Mouse (Mus musculus) heart, embryonic 12.5 days (tissue): ENCODE data around the gene Rbbp9. TPM values are rescaled to one million over a fixed set of nuclear protein-coding genes. Genes with fewer than 3 reads are reported as not detected.

Experiments used
- ATAC-seq: fragments of 200-750 bp; cut with Nextera tagmentation; 2 replicates; pipeline ENCODE4 v1.8.0; 2017; ENCODE audit warnings: moderate TSS enrichment, moderate library complexity; ENCODE audit not compliant: insufficient number of reproducible peaks, low FRiP score
- H3K27ac ChIP-seq: fragments of 300-500 bp; sonication (generic); 2 replicates; pipeline ENCODE4 v1.5.1; 2016; ENCODE audit warnings: mild to moderate bottlenecking, moderate library complexity; ENCODE audit not compliant: poor library complexity, severe bottlenecking
- H3K27me3 ChIP-seq: fragments of 300-500 bp; sonication (generic); replicated peaks from 2 replicates; pipeline ENCODE4 v1.6.1; 2016; ENCODE audit warnings: mild to moderate bottlenecking, moderate library complexity
- H3K36me3 ChIP-seq: fragments of 300-500 bp; sonication (generic); 2 replicates; pipeline ENCODE4 v1.6.1; 2016; ENCODE audit warnings: mild to moderate bottlenecking, moderate library complexity
- H3K4me1 ChIP-seq: fragments of 300-500 bp; sonication (generic); replicated peaks from 2 replicates; pipeline ENCODE4 v1.6.1; 2016; ENCODE audit warnings: mild to moderate bottlenecking
- H3K4me2 ChIP-seq: fragments of 300-500 bp; sonication (generic); 2 replicates; pipeline ENCODE4 v1.6.1; 2016; ENCODE audit warnings: mild to moderate bottlenecking, moderate library complexity
- H3K4me3 ChIP-seq: fragments of 300-500 bp; sonication (generic); 2 replicates; pipeline ENCODE4 v1.5.1; 2016; ENCODE audit warnings: mild to moderate bottlenecking
- H3K9ac ChIP-seq: fragments of 300-500 bp; sonication (generic); 2 replicates; pipeline ENCODE4 v1.6.1; 2016; ENCODE audit warnings: mild to moderate bottlenecking, moderate library complexity
- H3K9me3 ChIP-seq: fragments of 300-500 bp; sonication (generic); replicated peaks from 2 replicates; pipeline ENCODE4 v1.6.1; 2016; ENCODE audit warnings: mild to moderate bottlenecking, moderate library complexity
- WGBS: fragments of 180-500 bp; shearing (Covaris S2); methylation state at CpG from one replicate; pipeline ENCODE4 v1.1.7; 2016; 5-methylcytosine and 5-hydroxymethylcytosine counted together
- polyA plus RNA-seq: library from polyadenylated mRNA; unstranded; fragments of >200 nt; fragmentation: Nextera tagmentation; extraction: Ambion mirVana; gene quantifications from 2 replicates; pipeline ENCODE4 v1.2.1, GENCODE M21; 2016

Gene Rbbp9
- polyA plus RNA-seq, 1 experiment from 2014 or later: 35.8 TPM

DNA sequence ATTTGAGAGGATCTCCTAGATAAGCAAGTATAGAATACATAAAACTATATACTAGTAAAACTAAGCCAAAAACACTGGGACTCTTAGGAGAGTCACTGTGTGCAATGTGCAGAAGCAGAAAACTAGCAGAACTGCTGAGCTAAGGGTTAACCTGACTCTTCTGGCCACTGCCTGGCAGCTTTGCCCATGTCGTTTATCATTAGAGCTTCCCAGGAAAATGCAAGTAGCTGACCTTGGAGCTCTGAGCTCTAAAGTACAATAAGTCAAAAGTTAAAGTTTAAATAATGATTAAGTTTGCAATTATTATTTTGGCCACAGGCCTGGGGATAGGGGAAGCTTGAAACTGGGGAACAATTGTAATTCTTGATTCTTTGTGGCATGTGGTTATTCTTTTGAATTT, 5.2 kb downstream of the Rbbp9 start:
- no peaks in the 10 kb centered on the region for H3K9me3 ChIP-seq
- no peaks in the 10 kb centered on the region for H3K27me3 ChIP-seq
- H3K4me3 ChIP-seq: no peak overlapping the region
- no peak overlapping the region for H3K27ac ChIP-seq
- peaks cover 19% of the 10 kb centered on the region; the same call in 1 of the 2 replicates for H3K4me1 ChIP-seq
- peaks cover 53% of the 10 kb centered on the region for H3K36me3 ChIP-seq
- no peak overlapping the region for H3K4me2 ChIP-seq
- H3K9ac ChIP-seq: no peak overlapping the region
- WGBS: 38% methylated on average over 1 of the region's 1 CpGs
- ATAC-seq: no peak

DNA sequence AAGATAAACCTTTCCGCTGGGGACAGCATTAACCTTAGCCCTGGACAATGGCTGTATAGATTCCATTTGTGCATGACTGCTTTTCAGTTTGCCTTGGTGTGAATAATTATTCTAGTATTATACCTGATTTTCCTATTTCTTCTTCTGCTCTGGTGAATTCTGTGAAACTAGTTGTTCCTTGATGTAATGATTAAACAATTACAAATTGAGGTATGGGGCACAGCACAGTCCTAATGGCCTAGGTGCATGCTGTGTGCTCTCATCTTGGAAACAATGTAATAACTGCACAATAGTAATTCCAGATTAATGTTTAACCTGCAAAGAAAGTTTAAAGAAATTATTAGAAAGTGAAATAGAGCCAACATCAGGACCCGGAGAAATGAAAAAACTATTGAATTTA, 5.6 kb downstream of the Rbbp9 start:
- H3K4me3 ChIP-seq: no peak overlapping the region
- H3K27me3 ChIP-seq: no peaks in the 10 kb centered on the region
- no peak overlapping the region for H3K9ac ChIP-seq
- no peak overlapping the region for H3K4me2 ChIP-seq
- peaks cover 57% of the 10 kb centered on the region for H3K36me3 ChIP-seq
- no peaks in the 10 kb centered on the region for H3K9me3 ChIP-seq
- peaks cover 19% of the 10 kb centered on the region; the same call in 1 of the 2 replicates for H3K4me1 ChIP-seq
- 83% methylated on average over 2 of the region's 2 CpGs for WGBS
- H3K27ac ChIP-seq: no peak overlapping the region
- ATAC-seq: no peak

DNA sequence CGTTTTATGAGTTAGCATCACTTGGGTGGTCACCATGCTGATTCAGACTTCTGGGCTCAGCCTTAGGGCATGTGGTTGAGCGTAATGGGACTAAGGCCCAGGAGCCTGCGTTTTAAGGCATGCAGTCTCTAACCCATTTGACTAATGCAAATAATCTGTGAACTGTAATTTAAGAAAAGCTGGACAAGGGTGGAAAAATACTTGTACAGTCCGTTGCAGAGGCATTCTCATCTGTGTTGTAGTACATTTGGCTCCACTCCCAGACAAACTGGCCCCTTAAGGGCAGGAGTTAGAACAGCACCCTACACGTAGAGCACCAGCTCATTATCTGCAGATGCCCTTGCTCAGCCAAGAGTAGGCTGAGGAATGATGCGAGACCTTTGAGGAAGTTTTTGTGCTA, 6.0 kb downstream of the Rbbp9 start:
- H3K4me2 ChIP-seq: no peak overlapping the region
- H3K36me3 ChIP-seq: peaks cover 62% of the 10 kb centered on the region
- no peak overlapping the region for H3K27ac ChIP-seq
- no peak for ATAC-seq
- H3K27me3 ChIP-seq: no peaks in the 10 kb centered on the region
- no peak overlapping the region for H3K9ac ChIP-seq
- no peaks in the 10 kb centered on the region for H3K9me3 ChIP-seq
- 63% methylated on average over 6 of the region's 6 CpGs for WGBS
- peaks cover 19% of the 10 kb centered on the region; the same call in 1 of the 2 replicates for H3K4me1 ChIP-seq
- no peak overlapping the region for H3K4me3 ChIP-seq

DNA sequence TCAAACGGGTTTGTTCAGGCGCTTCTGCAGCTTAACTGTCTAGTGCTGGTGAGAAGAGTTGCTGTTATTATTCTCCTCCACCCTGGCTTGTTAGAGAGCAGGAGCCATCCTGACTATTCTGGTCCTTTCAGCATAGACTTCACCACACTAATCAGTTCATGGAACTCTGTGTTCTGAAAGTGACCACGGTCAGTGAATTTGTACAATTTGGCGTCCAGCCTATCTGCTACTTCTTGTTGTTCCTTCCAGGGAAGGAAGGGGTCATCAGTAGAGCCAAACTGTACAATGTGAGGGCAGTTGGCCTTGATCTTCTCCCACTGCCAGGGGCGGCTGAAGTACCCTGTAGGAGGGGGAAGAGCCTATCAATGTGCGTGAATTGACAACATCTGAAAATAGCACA, 7.0 kb downstream of the Rbbp9 start:
- Histone ChIP-seq H3K4me3 (no peak overlapping the region), H3K4me2 (no peak overlapping the region), H3K4me1 (peaks cover 19% of the 10 kb centered on the region; the same call in 1 of the 2 replicates), H3K27ac (no peak overlapping the region), H3K9me3 (no peaks in the 10 kb centered on the region), H3K36me3 (peaks cover 71% of the 10 kb centered on the region), H3K27me3 (no peaks in the 10 kb centered on the region), H3K9ac (no peak overlapping the region)
- WGBS: 65% methylated on average over 6 of the region's 6 CpGs
- ATAC-seq: no peak

DNA sequence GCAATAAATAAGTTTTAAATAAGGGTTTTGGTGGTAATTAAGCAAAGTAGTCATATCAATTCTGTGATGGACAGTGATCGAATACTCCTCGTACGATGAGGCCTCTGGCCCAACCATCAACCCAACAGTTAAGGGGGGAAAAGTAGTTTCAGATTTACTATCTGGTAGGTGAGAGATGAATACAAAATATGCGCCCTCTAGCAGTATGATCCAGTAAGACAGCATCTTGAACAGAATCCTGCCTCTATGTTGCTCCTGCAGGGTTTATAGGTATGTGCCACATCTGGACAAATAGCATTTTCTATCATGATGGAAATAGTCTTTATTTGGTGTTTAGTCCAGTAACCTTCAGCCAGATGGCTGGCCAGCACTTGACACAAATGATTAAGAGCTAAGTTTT, 9.4 kb downstream of the Rbbp9 start:
- Histone ChIP-seq H3K9me3 (no peaks in the 10 kb centered on the region), H3K27ac (no peak overlapping the region), H3K9ac (no peak overlapping the region), H3K4me2 (no peak overlapping the region), H3K36me3 (peaks cover 75% of the 10 kb centered on the region), H3K4me3 (no peak overlapping the region), H3K27me3 (no peaks in the 10 kb centered on the region), H3K4me1 (0 out of 2 replicates have a peak, but pooled peaks cover 16% of the 10 kb centered on the region)
- ATAC-seq: no peak
- 88% methylated on average over 4 of the region's 4 CpGs for WGBS

DNA sequence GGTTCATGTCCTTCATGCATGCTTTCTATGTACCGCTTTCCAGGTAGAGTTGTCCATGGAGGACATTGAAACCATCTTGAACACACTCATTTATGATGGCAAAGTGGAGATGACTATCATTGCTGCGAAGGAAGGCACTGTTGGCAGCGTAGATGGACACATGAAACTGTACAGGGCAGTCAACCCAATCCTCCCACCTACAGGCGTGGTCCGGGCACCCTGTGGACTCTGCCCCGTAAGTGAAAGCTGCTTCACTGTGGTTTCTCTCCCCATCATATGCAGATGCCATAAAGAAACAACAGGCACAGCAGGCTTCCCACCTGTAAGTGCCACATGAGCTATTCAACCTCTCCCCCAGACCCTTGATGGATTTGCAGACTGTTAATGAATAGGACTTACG, 13.5 kb downstream of the Rbbp9 start:
- H3K4me3 ChIP-seq: no peak overlapping the region
- peaks cover 82% of the 10 kb centered on the region for H3K36me3 ChIP-seq
- no peak for ATAC-seq
- H3K27ac ChIP-seq: no peak overlapping the region
- H3K4me1 ChIP-seq: no peaks in the 10 kb centered on the region
- no peaks in the 10 kb centered on the region for H3K27me3 ChIP-seq
- 94% methylated on average over 7 of the region's 7 CpGs for WGBS
- H3K9ac ChIP-seq: no peak overlapping the region
- peaks cover 3% of the 10 kb centered on the region; the same call in 1 of the 2 replicates for H3K9me3 ChIP-seq
- no peak overlapping the region for H3K4me2 ChIP-seq

DNA sequence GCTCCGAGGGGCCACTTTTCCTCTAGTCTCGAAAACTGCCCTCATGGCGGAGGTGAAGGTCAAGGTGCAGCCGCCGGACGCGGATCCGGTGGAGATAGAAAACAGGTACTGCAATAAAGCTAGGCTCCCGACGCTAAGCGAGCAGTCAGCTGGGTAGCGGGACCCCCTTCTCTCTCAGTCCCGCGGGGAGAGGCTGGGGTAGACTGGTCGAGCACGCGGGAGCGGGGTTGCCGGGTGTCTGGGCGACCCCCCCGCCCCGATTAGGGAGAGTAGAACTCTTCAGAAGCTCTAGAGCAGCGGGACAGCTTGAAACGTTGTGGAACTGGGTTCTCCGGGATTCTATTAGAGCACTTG, 22.9 kb downstream of the Rbbp9 start:
- peaks cover 14% of the 10 kb centered on the region for H3K27me3 ChIP-seq
- H3K36me3 ChIP-seq: peaks cover 17% of the 10 kb centered on the region
- peak; percentile 31 for ATAC-seq
- H3K9ac ChIP-seq: peak overlapping the region; percentile 87
- H3K9me3 ChIP-seq: no peaks in the 10 kb centered on the region
- peaks cover 11% of the 10 kb centered on the region for H3K4me1 ChIP-seq
- H3K27ac ChIP-seq: peak overlapping the region; percentile 91
- peak overlapping the region; percentile 89 for H3K4me3 ChIP-seq
- H3K4me2 ChIP-seq: peak overlapping the region; percentile 92
- WGBS: under 1% methylated on average over 24 of the region's 25 CpGs

DNA sequence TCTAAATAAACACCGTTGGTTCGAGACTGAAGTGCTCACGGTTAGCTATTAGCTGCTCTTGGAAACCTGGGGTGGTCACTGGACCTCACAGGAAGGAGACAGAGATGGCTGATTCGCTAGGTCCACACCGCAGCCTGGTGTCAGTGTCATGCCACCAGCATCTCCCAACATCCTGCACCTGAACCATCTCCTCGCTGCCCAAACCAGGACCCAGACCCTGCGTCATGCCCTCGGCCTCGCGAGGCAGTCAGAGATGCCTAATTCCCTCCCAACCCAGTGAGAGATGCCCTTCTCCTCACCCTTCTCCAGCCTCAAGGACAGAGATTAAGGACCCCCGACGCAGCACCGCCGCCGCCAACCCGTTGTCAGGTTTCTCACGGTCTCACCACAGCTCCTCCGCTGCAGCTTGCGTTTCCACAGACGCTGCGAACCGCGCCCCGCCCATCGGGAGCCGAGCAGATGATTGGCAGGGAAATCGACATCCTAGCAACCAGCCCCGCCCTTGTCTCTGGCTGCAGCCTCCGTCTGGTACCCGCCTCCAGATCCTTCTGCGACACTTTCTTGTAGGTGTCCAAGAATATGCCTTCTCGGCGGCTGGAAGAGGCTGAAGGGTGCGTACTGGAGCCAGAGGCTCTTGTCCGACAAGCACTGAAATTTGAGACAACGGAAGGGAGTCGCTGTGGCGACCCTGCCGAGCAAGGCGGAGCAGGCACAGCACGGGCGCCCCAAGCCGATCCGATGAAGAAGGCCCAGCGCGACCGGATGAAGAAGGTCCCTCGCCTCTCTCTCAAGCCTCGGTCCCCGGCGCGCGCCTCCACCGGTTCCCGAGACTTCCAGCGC, 23.5 kb downstream of the Rbbp9 start, which contains the start of the genes Dzank1 and Polr3f:
Gene Dzank1, minus strand, starts transcription at position 434 of the 840 bp plus-strand sequence.
Gene Polr3f, plus strand, starts transcription at position 738 of the 840 bp plus-strand sequence.
- peak within 1 kb of the TSS; percentile 87 for H3K9ac ChIP-seq
- H3K9me3 ChIP-seq: no peaks in the 10 kb centered on the region
- 1% methylated on average over 56 of the region's 56 CpGs for WGBS
- H3K4me2 ChIP-seq: peak within 1 kb of the TSS; percentile 92
- H3K4me3 ChIP-seq: peak within 1 kb of the TSS; percentile 89
- H3K27ac ChIP-seq: peak within 1 kb of the TSS; percentile 91
- ATAC-seq: peak; percentile 99
- H3K4me1 ChIP-seq: peaks cover 11% of the 10 kb centered on the region
- H3K27me3 ChIP-seq: peaks cover 14% of the 10 kb centered on the region
- peaks cover 13% of the 10 kb centered on the region for H3K36me3 ChIP-seq

DNA sequence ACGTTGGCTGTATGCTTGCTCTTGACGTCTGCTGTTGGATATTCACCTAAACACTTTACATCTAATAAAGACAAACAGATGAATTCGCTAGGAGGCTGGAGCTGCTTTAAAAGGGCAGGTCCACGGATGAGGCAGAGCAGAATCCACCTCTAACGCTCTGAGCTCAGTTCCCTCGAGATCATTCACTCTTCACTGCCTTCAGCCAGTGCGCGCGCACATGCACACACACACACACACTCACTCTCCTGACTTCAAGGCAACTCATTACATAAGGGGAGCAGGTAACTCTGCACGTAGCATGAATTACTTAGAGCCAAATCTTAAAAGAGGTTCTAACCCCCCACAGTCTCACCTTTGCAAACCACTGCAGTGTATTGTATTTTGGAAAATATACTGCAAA, 24.8 kb downstream of the Rbbp9 start:
- H3K4me1 ChIP-seq: peaks cover 11% of the 10 kb centered on the region
- H3K9ac ChIP-seq: no peak overlapping the region
- H3K4me3 ChIP-seq: no peak overlapping the region
- no peak overlapping the region for H3K4me2 ChIP-seq
- 56% methylated on average over 10 of the region's 10 CpGs for WGBS
- H3K36me3 ChIP-seq: peaks cover 7% of the 10 kb centered on the region
- H3K9me3 ChIP-seq: no peaks in the 10 kb centered on the region
- H3K27ac ChIP-seq: no peak overlapping the region
- peaks cover 14% of the 10 kb centered on the region for H3K27me3 ChIP-seq
- no peak for ATAC-seq

DNA sequence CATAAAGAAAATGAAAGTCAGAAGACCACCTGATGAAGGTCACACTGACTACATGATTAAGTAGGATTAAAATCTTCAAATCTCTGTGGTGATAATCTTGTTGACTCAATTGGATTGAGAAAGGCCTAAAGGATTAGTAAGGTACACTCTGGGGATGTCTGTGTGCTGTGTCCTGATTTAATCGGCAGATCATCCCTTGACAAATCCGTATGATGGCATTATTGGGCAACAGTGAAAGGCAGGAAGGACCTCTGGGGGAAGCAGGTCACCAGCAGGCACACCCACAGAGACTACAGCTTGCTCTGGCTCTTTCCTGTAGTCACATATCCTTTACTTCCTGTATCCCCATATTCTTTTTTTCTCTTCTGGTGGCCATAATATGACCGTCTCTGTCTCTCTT, 30.9 kb downstream of the Rbbp9 start:
- H3K27ac ChIP-seq: no peak overlapping the region
- H3K27me3 ChIP-seq: no peaks in the 10 kb centered on the region; the same call in 1 of the 2 replicates
- 69% methylated on average over 3 of the region's 3 CpGs for WGBS
- H3K4me2 ChIP-seq: no peak overlapping the region
- no peak overlapping the region for H3K9ac ChIP-seq
- ATAC-seq: no peak
- H3K36me3 ChIP-seq: no peaks in the 10 kb centered on the region
- no peak overlapping the region for H3K4me3 ChIP-seq
- no peaks in the 10 kb centered on the region for H3K9me3 ChIP-seq
- H3K4me1 ChIP-seq: no peaks in the 10 kb centered on the region

DNA sequence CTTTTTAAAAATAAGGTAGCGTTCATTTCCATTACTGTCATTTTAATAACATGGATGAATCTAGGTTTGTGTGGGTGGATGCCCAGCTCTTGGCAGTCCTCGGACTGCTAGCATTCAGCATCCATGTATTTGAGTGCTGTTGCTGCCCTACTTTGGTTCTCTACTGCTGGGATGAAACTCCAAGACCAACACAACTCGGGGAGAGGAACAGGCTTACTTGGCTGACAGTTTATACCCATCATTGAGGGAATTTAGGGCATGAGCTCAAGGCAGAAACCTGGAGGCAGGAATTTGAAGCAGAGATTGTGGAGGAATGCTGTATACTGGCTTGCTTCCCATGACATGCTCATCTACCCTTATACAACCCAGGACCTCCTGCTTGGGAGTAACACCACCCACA, 36.0 kb downstream of the Rbbp9 start:
- Histone ChIP-seq H3K9ac (no peak overlapping the region), H3K4me1 (no peaks in the 10 kb centered on the region), H3K4me3 (no peak overlapping the region), H3K36me3 (no peaks in the 10 kb centered on the region), H3K27me3 (0 out of 2 replicates have a peak, but pooled peaks cover 4% of the 10 kb centered on the region), H3K27ac (no peak overlapping the region), H3K4me2 (no peak overlapping the region), H3K9me3 (no peaks in the 10 kb centered on the region)
- 73% methylated on average over 3 of the region's 3 CpGs for WGBS
- no peak for ATAC-seq
